Mouse (Mus musculus) bone marrow macrophage, adult 2 months (primary cell): ENCODE measurements around the gene Lrrn4cl.

Experiments used
- CTCF ChIP-seq: IDR thresholded peaks from 2 replicates; pipeline ENCODE4 v1.5.1; 2012; ENCODE audit warnings: low read depth, mild to moderate bottlenecking, low read length, moderate library complexity
- POLR2A ChIP-seq: IDR thresholded peaks from 2 replicates; pipeline ENCODE4 v1.6.1; 2012; ENCODE audit warnings: mild to moderate bottlenecking, low read depth, low read length, borderline replicate concordance

- TF ChIP-seq CTCF (no peak), POLR2A (no peak)
These were observed 47.3 kb upstream of the Lrrn4cl start for GRCm38 (mm10) chr19:8803204-8803780.
